Mouse (Mus musculus) heart, postnatal 0 days (tissue): ENCODE measurements around the gene Hfe2.

Experiments
- CTCF ChIP-seq: IDR thresholded peaks from 2 replicates; pipeline ENCODE4 v1.5.1; 2016; ENCODE audit warnings: antibody characterized with exemption, control low read depth, low read depth
- EP300 ChIP-seq: IDR thresholded peaks from 2 replicates; pipeline ENCODE4 v1.6.1; 2016; ENCODE audit warnings: antibody characterized with exemption, low read depth

- no peak for TF ChIP-seq CTCF
- TF ChIP-seq EP300, result no peak
These were observed 31.1 kb downstream of the Hfe2 start for GRCm38 (mm10) chr3:96555999-96556614.
